Mouse (Mus musculus) heart, postnatal 0 days (tissue): ENCODE data around the gene Gfod2.

Source experiments
- CTCF ChIP-seq: IDR thresholded peaks from 2 replicates; pipeline ENCODE4 v1.5.1; 2016; ENCODE audit warnings: antibody characterized with exemption, control low read depth, low read depth
- EP300 ChIP-seq: IDR thresholded peaks from 2 replicates; pipeline ENCODE4 v1.6.1; 2016; ENCODE audit warnings: antibody characterized with exemption, low read depth

DNA sequence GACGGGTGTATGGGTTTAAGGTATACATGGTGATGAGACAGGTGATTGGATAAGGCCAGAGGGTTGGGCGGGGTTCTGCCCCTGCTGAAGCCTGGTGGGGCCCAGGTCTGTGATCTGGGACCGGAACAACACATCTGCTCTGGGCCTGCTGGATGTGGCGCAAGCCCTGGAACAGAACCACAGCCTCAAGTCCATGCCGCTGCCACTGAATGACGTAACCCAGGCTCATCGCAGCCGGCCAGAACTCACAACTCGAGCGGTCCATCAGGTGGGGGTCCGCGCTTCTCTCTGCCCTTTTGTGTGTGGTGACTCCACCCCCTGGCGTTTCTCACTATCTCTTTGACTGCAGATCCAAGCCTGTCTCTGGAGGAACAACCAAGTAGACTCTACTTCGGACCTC is 67.5 kb downstream of the Gfod2 start:
- TF ChIP-seq EP300 (no peak), CTCF (no peak)
